Mouse (Mus musculus): ENCODE results near the gene Pts.

GRCm38 (mm10) chr9:50540170-50540569, 11.6 kb upstream of the Pts start:
- TF ChIP-seq CTCF (IDR thresholded peaks at IDR 0.05; ENCODE audit: borderline replicate concordance, insufficient read depth, low read depth, low read length) (no peak), POLR2A (IDR thresholded peaks at IDR 0.05; ENCODE audit: borderline replicate concordance, insufficient read depth, low read length) (no peak)
